Mouse (Mus musculus): Measurements from ENCODE around the gene Tecpr1.

- TF ChIP-seq GATA1 (IDR thresholded peaks at IDR 0.05; ENCODE audit: borderline replicate concordance, low read length) (no peak), CTCF (IDR thresholded peaks at IDR 0.05; ENCODE audit: low read depth, low read length) (no peak)
Observed at GRCm38 (mm10) chr5:144219936-144220335, 3.5 kb downstream of the Tecpr1 start.
